Mouse (Mus musculus) lung, embryonic 15.5 days (tissue): Measurements from ENCODE around the gene Lyzl6. TPM values are rescaled to one million over a fixed set of nuclear protein-coding genes. Genes with fewer than 3 reads are reported as not detected.

ENCODE experiments used
- ATAC-seq: fragments of 200-750 bp; cut with Nextera tagmentation; 2 replicates; pipeline ENCODE4 v1.8.0; 2017; ENCODE audit warnings: moderate number of reproducible peaks, borderline replicate concordance; ENCODE audit not compliant: low FRiP score, low TSS enrichment; ENCODE audit errors: extremely low read depth
- H3K27ac ChIP-seq: fragments of 300-500 bp; sonication (generic); 2 replicates; pipeline ENCODE4 v1.5.1; 2015; ENCODE audit warnings: moderate library complexity, mild to moderate bottlenecking, inconsistent platforms
- H3K27me3 ChIP-seq: fragments of 300-500 bp; sonication (generic); 2 replicates; pipeline ENCODE4 v1.6.1; 2015; ENCODE audit warnings: inconsistent platforms
- H3K36me3 ChIP-seq: fragments of 300-500 bp; sonication (generic); 2 replicates; pipeline ENCODE4 v1.6.1; 2015; ENCODE audit warnings: inconsistent platforms
- H3K4me1 ChIP-seq: fragments of 300-500 bp; sonication (generic); 2 replicates; pipeline ENCODE4 v1.6.1; 2015; ENCODE audit warnings: inconsistent platforms
- H3K4me2 ChIP-seq: fragments of 300-500 bp; sonication (generic); 2 replicates; pipeline ENCODE4 v1.6.1; 2015; ENCODE audit warnings: inconsistent platforms, mild to moderate bottlenecking, moderate library complexity
- H3K4me3 ChIP-seq: fragments of 300-500 bp; sonication (generic); 2 replicates; pipeline ENCODE4 v1.5.1; 2015; ENCODE audit warnings: mild to moderate bottlenecking, inconsistent platforms
- H3K9ac ChIP-seq: fragments of 300-500 bp; sonication (generic); 2 replicates; pipeline ENCODE4 v1.6.1; 2015; ENCODE audit warnings: inconsistent platforms
- H3K9me3 ChIP-seq: fragments of 300-500 bp; sonication (generic); 2 replicates; pipeline ENCODE4 v1.6.1; 2016; ENCODE audit warnings: inconsistent platforms
- WGBS: fragments of 180-500 bp; shearing (Covaris S2); methylation state at CpG from one replicate; pipeline ENCODE4 v1.1.7; 2015; 5-methylcytosine and 5-hydroxymethylcytosine counted together
- polyA plus RNA-seq: library from polyadenylated mRNA; unstranded; fragments of >200 nt; fragmentation: Nextera tagmentation; extraction: Ambion mirVana; gene quantifications from 2 replicates; pipeline ENCODE4 v1.2.1, GENCODE M21; 2015

Lyzl6 gene
- polyA plus RNA-seq, 1 experiment from 2014 or later = not detected

- Histone ChIP-seq H3K4me2 (no peak overlapping the region), H3K4me3 (no peak overlapping the region), H3K27me3 (peaks cover 26% of the 10 kb centered on the region), H3K27ac (no peak overlapping the region), H3K9ac (no peak overlapping the region), H3K4me1 (no peaks in the 10 kb centered on the region), H3K9me3 (no peaks in the 10 kb centered on the region), H3K36me3 (no peaks in the 10 kb centered on the region)
- 84% methylated on average over 7 of the region's 7 CpGs for WGBS
- ATAC-seq = no peak
Measured at GRCm38 (mm10) chr11:103658189-103658588, 19.5 kb upstream of the Lyzl6 start.

- no peaks in the 10 kb centered on the region for H3K36me3 ChIP-seq
- no peak overlapping the region for H3K4me3 ChIP-seq
- no peak overlapping the region for H3K9ac ChIP-seq
- no peak overlapping the region for H3K27ac ChIP-seq
- peaks cover 43% of the 10 kb centered on the region for H3K27me3 ChIP-seq
- H3K4me2 ChIP-seq = no peak overlapping the region
- no peak for ATAC-seq
- H3K9me3 ChIP-seq = no peaks in the 10 kb centered on the region
- 7% methylated on average over 3 of the region's 3 CpGs for WGBS
- no peaks in the 10 kb centered on the region for H3K4me1 ChIP-seq
Measured at GRCm38 (mm10) chr11:103656520-103656919, 17.8 kb upstream of the Lyzl6 start.

DNA sequence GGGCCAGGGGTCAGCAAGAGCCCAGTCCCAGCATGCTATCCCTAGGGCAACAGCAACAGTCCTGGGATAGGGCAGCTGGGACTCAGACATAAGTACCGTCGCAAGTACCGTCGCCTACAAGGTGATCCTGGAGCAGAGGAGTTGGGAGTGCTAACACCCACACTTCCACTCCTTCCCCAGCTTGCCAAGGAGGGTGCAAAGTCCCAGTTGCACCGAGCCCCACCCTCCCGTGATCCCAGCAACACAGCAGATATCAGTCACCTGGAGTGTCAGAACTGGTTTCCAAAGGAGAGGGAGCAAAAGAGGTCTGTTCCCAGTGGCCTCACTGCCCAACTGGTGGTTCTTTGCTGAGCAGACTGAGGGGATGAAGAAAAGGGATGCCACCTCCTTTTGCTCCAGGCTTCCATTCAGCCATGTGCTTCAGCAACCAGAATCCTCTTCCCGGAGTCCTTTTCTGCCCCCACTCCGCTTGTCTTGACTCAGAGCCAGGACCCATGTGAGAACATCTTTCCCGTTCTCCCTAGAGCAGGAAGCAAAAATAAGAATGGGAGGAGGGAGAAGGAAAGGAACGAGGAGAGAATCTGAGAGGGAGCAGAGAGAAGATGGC is 14.8 kb upstream of the Lyzl6 start:
- Histone ChIP-seq H3K4me3 (no peak overlapping the region), H3K9me3 (no peaks in the 10 kb centered on the region), H3K27ac (no peak overlapping the region), H3K36me3 (no peaks in the 10 kb centered on the region), H3K4me2 (no peak overlapping the region), H3K4me1 (peaks cover 13% of the 10 kb centered on the region), H3K27me3 (peaks cover 73% of the 10 kb centered on the region), H3K9ac (no peak overlapping the region)
- 55% methylated on average over 10 of the region's 10 CpGs for WGBS
- ATAC-seq = no peak

DNA sequence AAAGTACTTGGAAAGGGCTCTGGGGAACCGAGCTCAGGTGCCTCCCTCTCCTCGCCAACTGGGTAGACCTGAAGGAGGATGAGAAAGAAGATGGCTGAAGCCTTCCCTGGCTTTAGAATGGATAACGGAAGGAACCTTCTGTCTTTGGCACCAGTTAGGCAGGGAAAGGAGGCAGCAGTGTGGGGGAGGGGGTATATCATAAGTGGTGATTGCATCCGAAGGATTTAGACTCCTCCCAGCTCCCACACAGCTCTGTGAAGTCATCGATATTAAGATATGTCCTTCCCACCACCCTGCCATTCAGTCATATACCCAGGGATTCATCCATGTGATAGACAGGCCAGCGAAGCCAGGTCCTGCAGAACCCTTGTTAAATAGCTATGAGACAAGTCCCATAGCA is 12.7 kb upstream of the Lyzl6 start:
- 77% methylated on average over 6 of the region's 6 CpGs for WGBS

DNA sequence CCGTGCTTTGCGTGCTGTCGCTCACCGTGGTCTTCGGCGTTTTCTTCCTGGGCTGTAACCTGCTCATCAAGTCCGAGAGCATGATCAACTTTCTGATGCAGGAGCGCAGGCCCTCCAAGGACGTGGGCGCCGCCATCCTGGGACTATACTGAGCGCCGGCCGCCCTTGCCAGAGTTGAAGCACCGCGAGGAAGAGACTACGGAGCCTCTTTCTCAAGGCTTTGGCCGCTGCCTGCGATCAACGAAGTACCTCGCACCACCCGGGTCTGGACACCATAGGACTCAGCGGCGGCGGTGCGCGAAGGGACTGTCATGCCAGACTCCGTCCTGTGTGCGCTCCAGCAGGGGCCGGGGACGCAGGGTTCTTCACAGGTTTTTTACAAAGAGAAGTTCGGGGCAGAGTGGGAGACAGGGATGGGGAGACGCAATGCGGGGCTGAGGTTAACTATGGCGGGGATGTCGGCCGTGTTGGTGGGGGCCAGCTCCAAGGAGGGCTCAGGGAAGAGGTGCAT is 11.3 kb upstream of the Lyzl6 start:
- 2% methylated on average over 37 of the region's 37 CpGs for WGBS
- Histone ChIP-seq H3K36me3 (no peaks in the 10 kb centered on the region), H3K27ac (no peak overlapping the region), H3K9ac (no peak overlapping the region), H3K4me3 (peak overlapping the region; percentile 35), H3K9me3 (no peaks in the 10 kb centered on the region), H3K4me1 (peaks cover 13% of the 10 kb centered on the region), H3K4me2 (peak overlapping the region; percentile 55), H3K27me3 (peaks cover 90% of the 10 kb centered on the region)
- ATAC-seq = no peak

More for the DNA sequence above, 12.7 kb upstream of the Lyzl6 start:
- no peaks in the 10 kb centered on the region for H3K9me3 ChIP-seq
- peaks cover 13% of the 10 kb centered on the region for H3K4me1 ChIP-seq
- no peak overlapping the region for H3K4me2 ChIP-seq
- H3K4me3 ChIP-seq = no peak overlapping the region
- H3K27me3 ChIP-seq = peaks cover 94% of the 10 kb centered on the region
- H3K27ac ChIP-seq = no peak overlapping the region
- no peak for ATAC-seq
- no peaks in the 10 kb centered on the region for H3K36me3 ChIP-seq
- H3K9ac ChIP-seq = no peak overlapping the region

DNA sequence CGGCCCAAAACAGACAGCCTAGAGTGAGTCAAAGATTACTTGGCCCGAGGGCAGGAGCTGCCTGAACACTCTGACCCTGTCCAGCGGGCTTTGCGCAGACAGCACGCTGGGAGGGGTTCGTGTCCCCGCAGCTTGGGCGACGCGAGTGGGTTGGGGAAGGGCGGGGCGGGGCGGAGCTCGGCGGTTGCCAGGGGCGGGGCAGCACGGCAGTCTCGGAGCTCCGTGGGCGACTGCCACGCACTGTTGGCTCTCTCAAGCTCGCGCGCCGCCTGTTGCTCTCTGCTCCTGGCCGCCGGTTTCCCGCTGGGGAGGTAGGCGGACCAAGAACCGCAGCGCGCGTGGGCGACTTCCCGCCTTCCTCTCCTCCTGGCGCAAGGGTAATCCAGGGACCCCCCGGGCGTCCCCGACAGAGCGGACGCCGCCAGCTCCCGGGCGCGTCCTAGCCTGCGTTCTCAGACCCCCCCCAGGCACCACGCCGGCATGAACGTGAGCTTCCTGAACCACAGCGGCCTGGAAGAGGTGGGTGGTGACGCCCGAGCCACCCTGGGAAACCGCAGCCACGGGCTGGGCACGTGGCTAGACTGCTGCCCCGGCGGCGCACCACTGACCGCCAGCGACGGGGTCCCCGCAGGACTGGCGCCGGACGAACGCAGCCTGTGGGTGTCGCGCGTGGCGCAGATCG is 10.8 kb upstream of the Lyzl6 start, which contains the start of gene Rprml:
Gene Rprml, plus strand, starts transcription at position 270 of the 682 bp plus-strand sequence.
- Histone ChIP-seq H3K9ac (no peak within 1 kb of the TSS), H3K9me3 (no peaks in the 10 kb centered on the region), H3K27me3 (peaks cover 84% of the 10 kb centered on the region), H3K4me3 (peak within 1 kb of the TSS; percentile 35), H3K4me1 (peaks cover 13% of the 10 kb centered on the region), H3K4me2 (peak within 1 kb of the TSS; percentile 55), H3K27ac (no peak within 1 kb of the TSS), H3K36me3 (no peaks in the 10 kb centered on the region)
- no peak for ATAC-seq
- WGBS = 1% methylated on average over 71 of the region's 71 CpGs

DNA sequence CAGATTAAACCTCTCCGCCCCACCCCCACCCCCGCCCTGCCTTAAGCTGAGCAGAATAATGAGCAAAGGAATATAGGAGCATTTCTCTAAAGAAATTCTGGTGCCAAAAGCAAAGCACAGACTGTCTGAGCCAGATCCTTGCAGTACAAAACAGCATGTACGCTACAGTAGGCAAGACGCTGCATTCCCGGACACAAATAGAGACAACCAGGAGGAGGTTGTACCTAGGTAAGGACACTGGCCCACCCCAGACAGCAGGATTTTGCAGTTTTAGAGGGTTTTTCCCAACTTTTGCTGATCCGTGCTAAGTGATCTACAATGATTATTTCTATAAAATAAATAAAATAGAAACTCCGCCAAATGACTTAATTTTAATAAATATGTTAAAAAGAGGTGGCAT is 10.0 kb upstream of the Lyzl6 start:
- 24% methylated on average over 7 of the region's 7 CpGs for WGBS
- Histone ChIP-seq H3K9me3 (no peaks in the 10 kb centered on the region; the same call in 1 of the 2 replicates), H3K4me3 (no peak overlapping the region), H3K9ac (no peak overlapping the region), H3K27ac (no peak overlapping the region), H3K36me3 (no peaks in the 10 kb centered on the region), H3K4me2 (no peak overlapping the region), H3K27me3 (peaks cover 78% of the 10 kb centered on the region), H3K4me1 (peaks cover 13% of the 10 kb centered on the region)
- no peak for ATAC-seq

DNA sequence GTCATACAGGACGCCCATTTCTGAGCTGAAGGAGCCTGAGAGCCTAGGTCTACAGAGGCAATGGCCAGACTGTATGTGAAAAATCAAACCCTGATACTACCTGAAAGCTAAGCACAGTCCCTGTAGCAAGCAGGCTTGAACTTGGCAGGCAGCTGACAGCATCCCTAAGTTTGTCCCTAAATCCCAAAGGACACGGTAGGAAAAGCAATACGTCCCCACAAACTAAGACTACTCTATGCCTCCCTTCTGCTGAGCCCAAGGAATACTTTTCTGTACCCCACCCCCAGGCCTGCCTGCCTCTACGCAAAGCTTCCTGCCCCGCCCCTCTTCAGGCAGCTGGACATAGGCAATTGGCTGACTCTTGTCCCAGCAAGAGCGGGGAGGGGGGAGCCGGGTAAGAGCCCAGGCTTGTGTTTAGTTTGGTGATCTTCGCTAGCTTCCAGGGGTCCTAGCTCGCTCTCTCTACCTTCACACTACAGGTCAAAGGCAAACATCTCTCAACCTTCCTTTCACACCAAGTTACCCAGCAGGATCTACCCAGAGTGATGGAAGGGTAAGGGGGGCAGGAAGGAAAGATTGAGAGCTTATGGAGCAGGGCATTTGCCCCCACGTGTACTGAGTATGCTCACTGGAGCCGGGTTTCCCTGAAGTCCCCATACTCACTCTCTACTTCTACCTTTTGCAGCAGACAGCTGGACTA is 9.4 kb upstream of the Lyzl6 start:
- H3K27ac ChIP-seq = no peak overlapping the region
- 9% methylated on average over 11 of the region's 11 CpGs for WGBS
- H3K27me3 ChIP-seq = peaks cover 72% of the 10 kb centered on the region
- no peaks in the 10 kb centered on the region for H3K36me3 ChIP-seq
- H3K4me1 ChIP-seq = peaks cover 13% of the 10 kb centered on the region
- no peak overlapping the region for H3K4me2 ChIP-seq
- no peak for ATAC-seq
- H3K9ac ChIP-seq = no peak overlapping the region
- H3K9me3 ChIP-seq = no peaks in the 10 kb centered on the region; the same call in 1 of the 2 replicates
- H3K4me3 ChIP-seq = no peak overlapping the region

GRCm38 (mm10) chr11:103646301-103646700 is 7.6 kb upstream of the Lyzl6 start:
- H3K9ac ChIP-seq = no peak overlapping the region
- 75% methylated on average over 6 of the region's 6 CpGs for WGBS
- ATAC-seq = no peak
- H3K27me3 ChIP-seq = peaks cover 56% of the 10 kb centered on the region
- H3K4me1 ChIP-seq = peaks cover 13% of the 10 kb centered on the region
- H3K36me3 ChIP-seq = no peaks in the 10 kb centered on the region
- no peaks in the 10 kb centered on the region; the same call in 1 of the 2 replicates for H3K9me3 ChIP-seq
- no peak overlapping the region for H3K4me3 ChIP-seq
- H3K27ac ChIP-seq = no peak overlapping the region
- H3K4me2 ChIP-seq = no peak overlapping the region

GRCm38 (mm10) chr11:103645731-103646130 is 7.0 kb upstream of the Lyzl6 start:
- WGBS = 43% methylated on average over 8 of the region's 8 CpGs
- no peak for ATAC-seq
- peaks cover 53% of the 10 kb centered on the region for H3K27me3 ChIP-seq

GRCm38 (mm10) chr11:103643211-103643610 is 4.5 kb upstream of the Lyzl6 start:
- no peak overlapping the region for H3K4me2 ChIP-seq
- ATAC-seq = no peak
- H3K4me3 ChIP-seq = no peak overlapping the region
- H3K27ac ChIP-seq = no peak overlapping the region
- H3K9me3 ChIP-seq = no peaks in the 10 kb centered on the region; the same call in 1 of the 2 replicates
- H3K9ac ChIP-seq = no peak overlapping the region
- H3K4me1 ChIP-seq = no peaks in the 10 kb centered on the region; the same call in 1 of the 2 replicates
- 67% methylated on average over 9 of the region's 9 CpGs for WGBS
- H3K36me3 ChIP-seq = no peaks in the 10 kb centered on the region
- peaks cover 40% of the 10 kb centered on the region for H3K27me3 ChIP-seq

More at GRCm38 (mm10) chr11:103645731-103646130, 7.0 kb upstream of the Lyzl6 start:
- H3K4me2 ChIP-seq = no peak overlapping the region
- H3K36me3 ChIP-seq = no peaks in the 10 kb centered on the region
- no peaks in the 10 kb centered on the region; the same call in 1 of the 2 replicates for H3K9me3 ChIP-seq
- no peak overlapping the region for H3K9ac ChIP-seq
- peaks cover 13% of the 10 kb centered on the region for H3K4me1 ChIP-seq
- no peak overlapping the region for H3K4me3 ChIP-seq
- H3K27ac ChIP-seq = no peak overlapping the region
